Mouse (Mus musculus) ovary, postnatal 14 days (tissue): ENCODE measurements around the gene Ccdc93.

Experiments
- DNase-seq: peaks from one replicate; pipeline ENCODE4 v3.0.0; 2022; ENCODE audit warnings: low spot score

Ccdc93 gene

GRCm38 (mm10) chr1:121430938-121431928 is at the start of gene Ccdc93:
TSS of gene Ccdc93 (plus strand) at chr1:121431049.
- peak; percentile 100 for DNase-seq

GRCm38 (mm10) chr1:121381562-121381961 is 49.3 kb upstream of the Ccdc93 start:
- no peak for DNase-seq

- no peak for DNase-seq
These were observed 42.5 kb upstream of the Ccdc93 start for GRCm38 (mm10) chr1:121388312-121388711.

GRCm38 (mm10) chr1:121388732-121389131 is 42.1 kb upstream of the Ccdc93 start:
- DNase-seq: no peak

GRCm38 (mm10) chr1:121389574-121389973 is 41.3 kb upstream of the Ccdc93 start:
- DNase-seq: no peak

- no peak for DNase-seq
These were observed 40.8 kb upstream of the Ccdc93 start for GRCm38 (mm10) chr1:121390003-121390402.

GRCm38 (mm10) chr1:121390421-121390820 is 40.4 kb upstream of the Ccdc93 start:
- DNase-seq: no peak

GRCm38 (mm10) chr1:121390855-121391254 is 40.0 kb upstream of the Ccdc93 start:
- no peak for DNase-seq

GRCm38 (mm10) chr1:121393117-121393516 is 37.7 kb upstream of the Ccdc93 start:
- DNase-seq: no peak

GRCm38 (mm10) chr1:121394764-121395163 is 36.1 kb upstream of the Ccdc93 start:
- DNase-seq: peak; percentile 12

GRCm38 (mm10) chr1:121396501-121396900 is 34.3 kb upstream of the Ccdc93 start:
- no peak for DNase-seq

GRCm38 (mm10) chr1:121398231-121398630 is 32.6 kb upstream of the Ccdc93 start:
- no peak for DNase-seq

GRCm38 (mm10) chr1:121398986-121399881 is 31.6 kb upstream of the Ccdc93 start:
- no peak for DNase-seq

- no peak for DNase-seq
These were observed 30.6 kb upstream of the Ccdc93 start for GRCm38 (mm10) chr1:121400243-121400642.

GRCm38 (mm10) chr1:121419084-121419483 is 11.8 kb upstream of the Ccdc93 start:
- no peak for DNase-seq

- DNase-seq: no peak
These were observed 11.1 kb upstream of the Ccdc93 start for GRCm38 (mm10) chr1:121419569-121420265.

GRCm38 (mm10) chr1:121430183-121430937 is 489 bp upstream of the Ccdc93 start:
- no peak for DNase-seq

- no peak for DNase-seq
These were observed 5.1 kb downstream of the Ccdc93 start for GRCm38 (mm10) chr1:121435981-121436380.

- peak; percentile 39 for DNase-seq
These were observed 9.9 kb downstream of the Ccdc93 start for GRCm38 (mm10) chr1:121440535-121441381.

GRCm38 (mm10) chr1:121444147-121444546 is 13.3 kb downstream of the Ccdc93 start:
- DNase-seq: no peak
